Mouse (Mus musculus): ENCODE measurements at regions not wholly inside any gene's neighbourhood (a gene's known extent, or its start where the extent isn't known, plus 50 kb on each side); places are given as distances from the start of the nearest gene placed in this dataset.
A peak's percentile ranks its signal among the peaks of the same experiment; 100 is the strongest.

GRCm38 (mm10) chr12:77179138-77179537 is 58.8 kb upstream of the Fut8 start:
- no peak for DNase-seq (ENCODE audit: low read depth)

GRCm38 (mm10) chr12:77177811-77178578 is 59.9 kb upstream of the Fut8 start:
- DNase-seq (ENCODE audit: low read depth), result no peak

- no peak for DNase-seq (ENCODE audit: low read depth)
Measured at GRCm38 (mm10) chr12:77177303-77177702, 60.6 kb upstream of the Fut8 start.

GRCm38 (mm10) chr12:77174032-77174431 is 63.9 kb upstream of the Fut8 start:
- no peak for DNase-seq (ENCODE audit: low read depth)

GRCm38 (mm10) chr12:77172540-77172939 is 65.4 kb upstream of the Fut8 start:
- DNase-seq (ENCODE audit: low read depth), result no peak

- no peak for DNase-seq (ENCODE audit: low read depth)
Measured at GRCm38 (mm10) chr12:77170257-77170656, 67.7 kb upstream of the Fut8 start.

- DNase-seq (ENCODE audit: low read depth), result no peak
Measured at GRCm38 (mm10) chr12:77168367-77168766, 69.6 kb upstream of the Fut8 start.

- DNase-seq (ENCODE audit: low read depth), result no peak
Measured at GRCm38 (mm10) chr12:77156698-77157097, 81.2 kb upstream of the Fut8 start.

- DNase-seq (ENCODE audit: low read depth), result no peak
Measured at GRCm38 (mm10) chr12:77155626-77156025, 82.3 kb upstream of the Fut8 start.

- DNase-seq (ENCODE audit: low read depth), result no peak
Measured at GRCm38 (mm10) chr12:77151471-77151870, 86.5 kb upstream of the Fut8 start.

GRCm38 (mm10) chr12:77149835-77150234 is 88.1 kb upstream of the Fut8 start:
- peak; percentile 51 for DNase-seq (ENCODE audit: low read depth)

GRCm38 (mm10) chr12:77148146-77148545 is 89.8 kb upstream of the Fut8 start:
- DNase-seq (ENCODE audit: low read depth), result peak; percentile 52

- DNase-seq (ENCODE audit: low read depth), result peak; percentile 22
Measured at GRCm38 (mm10) chr12:77143958-77144357, 94.0 kb upstream of the Fut8 start.

- DNase-seq (ENCODE audit: low read depth), result no peak
Measured at GRCm38 (mm10) chr12:77143521-77143920, 94.4 kb upstream of the Fut8 start.

- DNase-seq (ENCODE audit: low read depth), result no peak
Measured at GRCm38 (mm10) chr12:77143105-77143504, 94.8 kb upstream of the Fut8 start.

- no peak for DNase-seq (ENCODE audit: low read depth)
Measured at GRCm38 (mm10) chr12:77142224-77142623, 95.7 kb upstream of the Fut8 start.

- DNase-seq (ENCODE audit: low read depth), result peak; percentile 57
Measured at GRCm38 (mm10) chr12:77141260-77142201, 96.4 kb upstream of the Fut8 start.

- DNase-seq (ENCODE audit: low read depth), result no peak
Measured at GRCm38 (mm10) chr12:77140656-77141055, 97.3 kb upstream of the Fut8 start.

- no peak for DNase-seq (ENCODE audit: low read depth)
Measured at GRCm38 (mm10) chr12:77140141-77140540, 97.8 kb upstream of the Fut8 start.

- DNase-seq (ENCODE audit: low read depth), result peak; percentile 77
Measured at GRCm38 (mm10) chr12:77139718-77140117, 98.2 kb upstream of the Fut8 start.

- peak; percentile 96 for DNase-seq (ENCODE audit: low read depth)
Measured at GRCm38 (mm10) chr12:77138506-77139201, 99.3 kb upstream of the Fut8 start.

GRCm38 (mm10) chr12:77137291-77137830 is 100.6 kb upstream of the Fut8 start:
- DNase-seq (ENCODE audit: low read depth), result no peak
